Mouse (Mus musculus) thymus, postnatal 10 days (tissue): ENCODE measurements around the gene Hoxc9.

ENCODE experiments used
- DNase-seq, 2 experiments: peaks; one replicate each; pipeline ENCODE4 v3.0.0; 2021; ENCODE audit warnings: low spot score in 2 of 2

Hoxc9 gene

DNA sequence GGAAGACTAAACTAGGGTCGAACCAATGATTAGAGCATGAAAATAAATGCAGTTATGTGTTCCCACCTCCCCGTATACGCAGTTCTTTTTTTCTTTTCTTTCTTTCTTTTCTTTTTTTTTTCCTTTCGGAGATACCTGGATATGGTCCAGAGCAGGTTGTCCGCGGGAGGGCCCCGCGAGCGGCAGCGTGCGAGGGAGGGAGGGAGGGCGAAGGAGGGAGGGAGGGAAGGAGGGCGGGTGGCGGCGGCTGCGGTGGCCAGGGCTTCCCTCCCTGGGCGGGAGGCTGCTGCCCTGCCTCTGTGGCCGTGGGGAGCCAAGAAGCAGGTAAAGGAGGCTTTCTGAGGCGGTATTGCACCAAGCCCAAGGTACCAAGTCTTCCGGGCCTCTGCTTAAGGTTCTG lies at the start of gene Hoxc9:
Gene Hoxc9 (plus strand): TSS at position 269 of the 400 bp plus-strand sequence.
- no peak for DNase-seq

DNA sequence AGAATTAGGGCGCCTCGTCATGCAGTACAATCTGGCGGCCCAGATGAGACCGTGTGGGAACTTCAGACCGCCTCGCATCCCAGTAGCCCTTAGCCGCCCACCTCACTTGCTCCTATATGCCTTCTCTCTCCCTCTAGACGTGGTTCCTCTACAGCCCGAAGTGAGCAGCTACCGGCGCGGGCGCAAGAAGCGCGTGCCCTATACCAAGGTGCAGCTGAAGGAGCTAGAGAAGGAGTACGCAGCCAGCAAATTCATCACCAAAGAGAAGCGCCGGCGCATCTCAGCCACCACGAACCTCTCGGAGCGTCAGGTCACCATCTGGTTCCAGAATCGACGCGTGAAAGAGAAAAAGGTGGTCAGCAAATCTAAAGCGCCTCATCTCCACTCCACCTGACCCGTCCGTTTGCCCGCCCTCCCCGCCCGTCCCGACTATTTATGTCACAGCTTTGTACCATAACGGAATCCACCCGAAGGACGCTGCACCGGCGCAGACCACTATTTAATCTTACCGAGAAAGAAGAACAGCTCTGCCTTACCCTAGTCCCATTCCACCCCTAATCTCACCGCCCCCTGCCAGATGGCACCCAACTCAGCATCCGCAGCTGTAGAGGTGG lies 49.1 kb upstream of the Hoxc9 start:
- DNase-seq: no peak

- DNase-seq: no peak
These were observed 44.4 kb upstream of the Hoxc9 start for GRCm38 (mm10) chr15:102931706-102932358.

DNA sequence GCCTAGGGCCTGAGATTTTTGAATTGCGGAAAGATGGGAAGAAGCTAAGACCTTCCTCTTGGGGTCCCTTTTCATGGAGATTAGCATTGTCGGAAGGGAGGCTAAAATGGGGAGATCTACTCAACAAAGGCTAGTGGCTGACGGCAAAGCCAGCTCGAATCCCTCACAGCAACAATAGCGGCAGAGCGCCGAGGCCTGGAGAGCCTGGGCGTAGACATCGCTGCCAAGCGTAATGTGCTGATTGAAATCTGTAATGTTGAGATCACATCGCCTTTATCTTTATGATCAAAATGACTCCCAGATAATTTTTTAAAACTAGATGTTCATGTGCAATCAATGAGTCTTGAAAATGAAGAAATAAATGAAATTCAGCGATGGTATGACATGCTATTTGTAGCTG lies 41.8 kb upstream of the Hoxc9 start:
- no peak for DNase-seq

DNA sequence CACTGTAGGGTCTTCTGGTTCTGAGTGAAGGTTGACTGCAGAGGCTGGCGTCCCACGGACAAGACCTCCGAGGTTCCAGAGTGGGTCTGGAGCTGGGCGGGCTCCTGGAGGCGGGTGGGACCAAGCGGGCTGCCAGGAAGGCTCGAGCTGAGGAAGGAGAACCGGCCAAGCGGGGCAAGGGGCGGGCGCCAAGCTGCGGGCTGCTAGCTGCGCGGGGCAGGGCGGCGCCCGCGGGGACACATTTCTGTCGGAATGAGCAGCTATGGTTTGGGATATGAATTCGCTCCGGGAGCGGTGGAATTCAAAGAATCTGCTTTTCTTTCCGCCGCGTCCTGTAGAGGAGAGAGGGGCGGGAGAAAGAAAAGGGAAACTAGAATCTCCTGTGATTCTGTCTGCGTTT lies 41.3 kb upstream of the Hoxc9 start:
- no peak for DNase-seq

GRCm38 (mm10) chr15:102936279-102936972 lies 39.8 kb upstream of the Hoxc9 start, which contains the start of gene Hoxc12:
Gene Hoxc12, plus strand, starts transcription at chr15:102936757.
- no peak for DNase-seq

DNA sequence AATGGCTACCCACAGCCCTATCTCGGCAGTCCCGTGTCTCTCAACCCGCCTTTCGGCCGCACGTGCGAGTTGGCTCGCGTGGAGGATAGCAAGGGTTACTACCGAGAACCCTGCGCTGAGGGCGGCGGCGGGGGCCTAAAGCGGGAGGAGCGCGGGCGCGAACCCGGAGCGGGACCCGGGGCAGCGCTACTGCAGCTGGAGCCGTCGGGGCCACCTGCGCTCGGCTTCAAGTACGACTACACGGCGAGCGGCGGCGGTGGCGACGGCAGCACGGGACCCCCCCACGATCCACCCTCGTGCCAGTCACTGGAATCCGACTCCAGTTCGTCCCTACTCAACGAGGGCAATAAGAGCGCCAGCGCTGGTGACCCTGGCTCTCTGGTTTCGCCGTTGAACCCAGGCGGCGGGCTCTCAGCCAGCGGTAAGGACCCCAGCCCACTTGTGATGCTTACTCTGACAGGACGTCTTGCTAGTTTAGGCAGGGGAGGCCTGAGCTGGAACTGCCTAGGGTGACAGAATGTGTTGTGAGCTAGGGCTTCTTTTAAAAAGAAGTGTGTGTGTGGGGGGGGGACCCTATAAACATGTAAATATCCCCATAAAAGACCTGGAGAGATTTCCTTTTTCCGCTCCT lies 39.1 kb upstream of the Hoxc9 start:
- no peak for DNase-seq

- DNase-seq: no peak
These were observed 36.7 kb upstream of the Hoxc9 start for GRCm38 (mm10) chr15:102939256-102940155.

DNA sequence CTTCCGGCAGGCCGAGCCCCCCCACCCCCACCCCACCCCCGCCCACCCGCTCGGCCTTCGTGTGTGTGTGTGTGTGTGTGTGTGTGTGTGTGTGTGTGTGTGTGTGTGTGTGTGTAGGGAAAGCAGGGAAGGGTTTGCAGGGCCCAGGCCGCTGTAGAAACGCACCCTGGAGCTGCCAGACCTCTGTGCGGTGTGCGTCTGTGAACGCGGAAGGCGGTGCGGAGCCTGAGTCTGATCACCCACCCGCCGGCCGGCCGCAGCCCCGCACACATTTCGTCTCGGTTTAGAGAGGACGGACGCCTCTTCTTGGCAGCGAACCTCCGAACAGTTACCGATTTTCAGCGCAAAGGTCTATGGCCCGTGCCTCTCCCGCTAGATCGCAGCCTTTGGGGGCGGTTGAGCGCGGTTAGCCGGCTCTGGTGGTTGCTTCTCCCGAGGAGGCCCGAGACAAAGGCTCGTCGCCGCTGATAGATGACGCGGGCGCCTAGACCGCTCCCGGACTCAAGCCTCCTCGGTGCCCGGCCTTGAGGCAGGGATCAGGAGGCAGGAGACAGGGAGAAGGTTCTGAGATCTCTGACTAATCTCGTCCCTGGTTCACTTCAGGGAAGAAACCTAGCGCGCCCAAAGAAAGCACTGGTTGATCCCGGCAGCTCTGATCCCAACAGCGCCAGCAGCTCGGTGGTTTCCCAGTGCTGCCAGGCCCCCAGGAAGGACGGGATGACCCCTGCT lies 33.3 kb upstream of the Hoxc9 start:
- DNase-seq: no peak

DNA sequence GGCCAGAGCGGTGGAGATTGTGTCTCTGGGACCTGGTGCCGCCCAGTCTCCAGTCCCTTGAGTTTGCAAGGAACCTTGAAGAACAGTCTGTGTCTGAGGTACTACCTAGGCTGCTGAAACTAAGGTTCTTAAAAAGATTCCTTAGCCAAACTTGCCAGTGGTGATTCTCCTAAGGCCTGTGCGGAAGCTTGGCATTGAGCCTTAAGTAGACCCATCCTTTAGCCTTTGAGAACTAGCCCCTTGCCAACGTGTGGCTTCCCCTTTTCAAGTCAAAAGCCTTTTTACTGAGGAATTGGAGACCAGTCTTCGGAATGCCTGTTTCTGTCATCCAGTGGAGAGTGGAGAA lies 32.8 kb upstream of the Hoxc9 start:
- DNase-seq: no peak

- DNase-seq: no peak
These were observed 30.8 kb upstream of the Hoxc9 start for GRCm38 (mm10) chr15:102945185-102946077.

- no peak for DNase-seq
These were observed 29.0 kb upstream of the Hoxc9 start for GRCm38 (mm10) chr15:102947276-102947675.

DNA sequence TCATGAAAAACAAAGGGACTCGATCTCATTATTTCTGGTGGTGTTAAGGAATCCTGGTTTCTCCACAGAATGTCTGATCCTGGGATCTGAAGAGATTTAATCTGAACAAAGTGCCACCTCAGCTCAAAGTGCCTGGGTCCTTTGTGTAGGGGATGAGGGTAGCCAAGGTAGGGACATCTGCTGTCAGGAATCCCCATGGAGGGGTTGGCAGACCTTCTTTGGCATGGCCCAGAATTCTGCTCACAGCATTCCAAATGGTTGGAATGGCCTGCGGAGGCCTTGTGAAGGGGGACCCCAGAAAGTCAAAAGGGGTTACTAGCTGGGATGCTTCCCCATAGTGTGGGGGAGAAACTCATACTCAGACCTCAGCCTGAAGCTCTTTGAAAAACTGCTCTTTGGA lies 27.4 kb upstream of the Hoxc9 start:
- no peak for DNase-seq

DNA sequence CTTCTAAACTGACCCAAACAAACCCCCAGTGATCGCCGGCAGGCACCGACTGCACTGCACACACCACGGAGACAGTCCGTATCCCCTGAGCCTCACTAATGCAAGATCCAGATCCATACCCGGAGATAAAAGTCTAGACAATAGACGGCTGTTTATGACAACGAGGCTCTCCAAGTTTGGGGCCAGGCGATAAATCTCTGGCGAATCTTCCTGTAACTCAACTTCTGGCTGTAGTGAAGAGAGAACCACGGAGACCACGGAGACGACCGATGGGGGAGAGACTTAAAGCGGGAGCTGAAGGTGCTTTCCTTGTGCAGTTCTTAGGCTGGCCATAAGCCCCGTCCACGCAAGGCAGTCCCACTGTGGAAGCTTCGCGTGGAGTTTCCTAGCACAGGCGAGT lies 26.5 kb upstream of the Hoxc9 start:
- DNase-seq: no peak

GRCm38 (mm10) chr15:102950877-102951276 lies 25.4 kb upstream of the Hoxc9 start:
- DNase-seq: no peak

GRCm38 (mm10) chr15:102953561-102953960 lies 22.7 kb upstream of the Hoxc9 start:
- no peak for DNase-seq

- DNase-seq: no peak
These were observed 21.8 kb upstream of the Hoxc9 start, which contains the start of gene Hoxc11 for GRCm38 (mm10) chr15:102954192-102955006. Gene Hoxc11, plus strand, starts transcription at chr15:102954427.

DNA sequence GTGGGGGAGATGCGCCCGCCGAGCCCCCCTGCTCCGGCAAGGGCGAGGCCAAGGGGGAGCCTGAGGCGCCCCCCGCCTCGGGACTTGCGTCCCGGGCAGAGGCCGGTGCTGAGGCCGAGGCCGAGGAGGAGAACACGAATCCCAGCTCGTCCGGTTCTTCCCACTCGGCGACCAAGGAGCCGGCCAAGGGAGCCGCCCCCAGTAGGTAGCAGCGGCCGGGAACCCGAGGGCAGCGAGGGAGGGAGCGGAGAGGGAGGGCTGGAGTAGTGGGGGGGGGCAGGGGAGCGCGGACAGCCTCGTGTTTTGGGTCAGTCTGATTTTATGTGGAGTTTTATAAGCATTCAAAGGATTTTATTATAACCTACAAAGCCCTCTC lies 21.2 kb upstream of the Hoxc9 start:
- no peak for DNase-seq
